Mouse (Mus musculus): ENCODE measurements at regions not wholly inside any gene's neighbourhood (a gene's known extent, or its start where the extent isn't known, plus 50 kb on each side); places are given as distances from the start of the nearest gene placed in this dataset.

DNA sequence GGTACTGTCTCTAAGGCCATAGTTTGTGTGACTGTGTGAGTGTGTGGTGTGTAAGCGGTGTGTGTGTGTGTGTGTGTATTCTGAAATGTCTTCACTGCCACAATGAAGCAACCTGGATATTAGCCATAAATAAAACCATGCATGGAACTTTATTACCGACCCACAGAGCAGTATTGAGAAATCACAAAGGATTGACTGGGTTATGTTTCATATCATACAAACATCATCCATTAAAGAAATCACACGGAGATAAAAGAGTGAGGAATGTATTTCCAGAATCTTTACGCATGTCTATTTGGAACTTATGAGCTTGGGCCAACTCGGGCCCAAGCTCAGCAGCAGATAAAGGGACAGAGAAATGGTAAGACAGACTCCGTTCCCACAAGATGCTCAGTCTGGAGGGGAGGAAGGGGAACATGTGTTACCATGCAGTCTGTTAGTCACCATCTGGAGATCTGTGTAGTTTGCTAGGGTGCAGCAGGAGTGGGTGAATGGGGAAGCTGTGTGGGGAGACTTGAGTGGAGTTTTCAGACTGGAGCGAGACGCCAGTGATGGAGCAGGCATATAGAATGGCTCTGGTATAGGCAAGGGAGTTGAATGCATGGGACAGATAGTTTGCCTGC is 75.1 kb upstream of the Sox11 start:
- no peak overlapping the region for H3K4me3 ChIP-seq (ENCODE audit: low read depth, low read length)
- H3K9me3 ChIP-seq (ENCODE audit: low read length) = no peaks in the 10 kb centered on the region
- ATAC-seq (ENCODE audit: low FRiP score) (no peak), DNase-seq (ENCODE audit: low spot score) (no peak)
- H3K4me2 ChIP-seq (ENCODE audit: low read depth, low read length, poor library complexity, severe bottlenecking) = no peak overlapping the region
- H3K9ac ChIP-seq (replicated peaks; ENCODE audit: low read length, poor library complexity, severe bottlenecking) = no peak overlapping the region
- no peaks in the 10 kb centered on the region for H3K36me3 ChIP-seq (ENCODE audit: insufficient read depth, low read length)
- no peaks in the 10 kb centered on the region for H3K4me1 ChIP-seq (ENCODE audit: insufficient read depth, low read length)
- WGBS = 89% methylated on average over 8 of the region's 8 CpGs
- no peak overlapping the region for H3K27ac ChIP-seq (ENCODE audit: low read depth, low read length)
- no peaks in the 10 kb centered on the region for H3K27me3 ChIP-seq (ENCODE audit: insufficient read depth, low read length)
- no peak for TF ChIP-seq CTCF (IDR thresholded peaks at IDR 0.05)

DNA sequence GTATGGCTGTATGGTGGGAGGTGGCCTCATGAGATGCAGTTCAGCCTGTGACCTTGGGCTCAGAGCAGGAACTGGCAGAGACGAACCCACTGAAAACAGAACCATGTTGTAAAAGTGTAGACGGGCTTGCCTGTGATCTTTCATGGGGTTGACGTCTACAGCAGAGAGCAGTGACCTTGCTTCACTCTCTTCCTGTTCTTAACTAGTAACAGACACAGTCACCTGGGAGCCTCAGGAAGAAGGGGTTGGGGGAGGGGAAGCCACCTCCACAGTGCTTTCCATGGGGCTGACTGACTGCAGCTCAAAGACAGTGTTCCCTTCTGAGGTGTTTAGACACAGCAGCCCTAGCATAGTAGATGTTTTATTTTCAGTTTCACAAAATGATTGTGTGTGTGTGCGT is 68.2 kb upstream of the Sox11 start:
- no peak for TF ChIP-seq CTCF (IDR thresholded peaks at IDR 0.05)

DNA sequence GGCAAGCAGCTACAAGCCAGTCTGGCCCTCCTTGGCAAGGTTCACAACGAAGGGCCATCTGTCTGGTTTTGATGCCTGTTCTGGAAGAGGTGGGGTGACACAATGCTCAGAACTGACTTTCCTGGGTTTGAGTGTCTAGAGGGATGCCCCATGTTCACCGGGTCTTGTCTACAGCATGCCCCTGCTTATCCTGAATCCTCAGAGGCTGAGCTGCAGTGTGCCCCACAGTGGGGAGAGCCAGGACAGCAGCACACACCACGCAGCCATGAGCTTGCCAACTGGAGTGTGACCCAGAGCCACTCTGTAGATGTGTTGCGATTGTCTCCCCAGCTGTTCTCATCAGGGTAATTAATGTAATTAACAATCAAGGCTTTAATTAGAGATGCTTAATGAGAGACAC is 66.1 kb upstream of the Sox11 start:
- 68% methylated on average over 4 of the region's 4 CpGs for WGBS
- no peak for TF ChIP-seq CTCF (IDR thresholded peaks at IDR 0.05)
- Histone ChIP-seq H3K27ac (ENCODE audit: low read depth, low read length) (no peak overlapping the region), H3K9ac (replicated peaks; ENCODE audit: low read length, poor library complexity, severe bottlenecking) (no peak overlapping the region), H3K4me3 (ENCODE audit: low read depth, low read length) (no peak overlapping the region), H3K4me2 (ENCODE audit: low read depth, low read length, poor library complexity, severe bottlenecking) (no peak overlapping the region), H3K9me3 (ENCODE audit: low read length) (no peaks in the 10 kb centered on the region), H3K27me3 (ENCODE audit: insufficient read depth, low read length) (no peaks in the 10 kb centered on the region), H3K4me1 (ENCODE audit: insufficient read depth, low read length) (no peaks in the 10 kb centered on the region), H3K36me3 (ENCODE audit: insufficient read depth, low read length) (no peaks in the 10 kb centered on the region)
- peak; percentile 24 for DNase-seq (ENCODE audit: low spot score)
- ATAC-seq (ENCODE audit: low FRiP score) = no peak

More for the DNA sequence above, 68.2 kb upstream of the Sox11 start:
- Histone ChIP-seq H3K27me3 (ENCODE audit: insufficient read depth, low read length) (no peaks in the 10 kb centered on the region), H3K9me3 (ENCODE audit: low read length) (no peaks in the 10 kb centered on the region), H3K27ac (ENCODE audit: low read depth, low read length) (no peak overlapping the region), H3K9ac (replicated peaks; ENCODE audit: low read length, poor library complexity, severe bottlenecking) (no peak overlapping the region), H3K4me1 (ENCODE audit: insufficient read depth, low read length) (no peaks in the 10 kb centered on the region), H3K4me3 (ENCODE audit: low read depth, low read length) (no peak overlapping the region), H3K36me3 (ENCODE audit: insufficient read depth, low read length) (no peaks in the 10 kb centered on the region), H3K4me2 (ENCODE audit: low read depth, low read length, poor library complexity, severe bottlenecking) (no peak overlapping the region)
- ATAC-seq (ENCODE audit: low FRiP score) (no peak), DNase-seq (ENCODE audit: low spot score) (no peak)
- 79% methylated on average over 4 of the region's 4 CpGs for WGBS

DNA sequence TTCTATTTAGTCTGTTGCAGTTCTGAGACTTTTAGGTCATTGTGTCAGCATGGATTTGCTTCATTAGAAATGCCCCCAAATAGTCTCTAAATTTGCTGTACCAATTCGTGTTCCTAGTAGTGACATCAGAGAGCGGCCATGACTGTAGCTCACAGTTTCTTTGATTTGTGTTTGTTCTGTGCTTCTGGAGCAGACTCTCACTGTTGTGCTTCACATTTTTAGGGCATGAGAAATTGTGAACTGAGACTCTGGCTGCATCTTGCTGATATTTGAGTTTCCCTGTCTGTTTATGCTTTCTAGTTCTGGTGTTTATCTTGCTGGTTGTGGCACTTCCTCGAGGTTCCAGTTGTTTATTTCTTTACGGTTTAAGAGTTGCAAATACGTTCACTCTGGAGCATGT is 57.0 kb upstream of the Sox11 start:
- ATAC-seq (ENCODE audit: low FRiP score) (no peak), DNase-seq (ENCODE audit: low spot score) (no peak)
- 85% methylated on average over 5 of the region's 5 CpGs for WGBS
- Histone ChIP-seq H3K4me3 (ENCODE audit: low read depth, low read length) (no peak overlapping the region), H3K9me3 (ENCODE audit: low read length) (no peaks in the 10 kb centered on the region), H3K27me3 (ENCODE audit: insufficient read depth, low read length) (no peaks in the 10 kb centered on the region), H3K36me3 (ENCODE audit: insufficient read depth, low read length) (no peaks in the 10 kb centered on the region), H3K4me2 (ENCODE audit: low read depth, low read length, poor library complexity, severe bottlenecking) (no peak overlapping the region), H3K4me1 (ENCODE audit: insufficient read depth, low read length) (no peaks in the 10 kb centered on the region), H3K9ac (replicated peaks; ENCODE audit: low read length, poor library complexity, severe bottlenecking) (no peak overlapping the region), H3K27ac (ENCODE audit: low read depth, low read length) (no peak overlapping the region)
- TF ChIP-seq CTCF (IDR thresholded peaks at IDR 0.05) = no peak

Data from midbrain, postnatal 0 days (tissue).